Mouse (Mus musculus) megakaryocyte, adult 5-6 weeks (primary cell): Measurements from ENCODE around the gene Kank3. TPM values are rescaled to one million over a fixed set of nuclear protein-coding genes. Genes with fewer than 3 reads are reported as not detected.

Experiments used
- ATAC-seq: 2 replicates; pipeline ENCODE4 v1.8.0; 2016; ENCODE audit warnings: mild to moderate bottlenecking, inconsistent platforms; ENCODE audit not compliant: poor library complexity, severe bottlenecking
- total RNA-seq, 2 experiments: library from RNA; stranded (forward) in 1 of 2; stranded (reverse) in 1 of 2; fragments of 153-499, 151-499 nt in 1 of 2; fragments of 221-1000, 200-1000 nt in 1 of 2; gene quantifications; 2 replicates each; pipeline versions ENCODE4 v1.2.3 to v1.2.4; 2015 to 2017

Gene Kank3
- total RNA-seq, 2 experiments from 2014 or later: 12.3 to 14.8 TPM

- no peak for ATAC-seq
Observed at GRCm38 (mm10) chr17:33848139-33848538, 37.8 kb downstream of the Kank3 start.

DNA sequence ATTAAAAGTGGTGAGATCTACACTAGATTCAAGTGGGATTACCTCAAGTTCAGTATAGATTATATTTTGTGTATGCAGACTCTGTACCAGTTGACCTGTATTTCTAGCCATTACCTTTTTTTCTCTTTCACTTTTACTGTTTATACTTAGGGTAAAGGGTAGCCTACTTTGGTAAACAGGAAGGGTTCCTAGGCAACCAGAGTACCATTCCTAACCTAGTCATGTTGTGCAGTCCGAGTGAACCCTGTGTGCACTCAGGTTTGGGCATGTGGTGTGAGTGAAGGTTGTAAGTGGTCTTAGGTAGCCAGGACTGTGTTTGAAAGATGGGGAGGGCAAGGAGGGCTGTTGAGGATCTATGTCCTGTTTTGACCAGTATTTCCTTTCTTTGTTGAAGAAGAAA, 41.0 kb downstream of the Kank3 start:
- ATAC-seq: no peak

DNA sequence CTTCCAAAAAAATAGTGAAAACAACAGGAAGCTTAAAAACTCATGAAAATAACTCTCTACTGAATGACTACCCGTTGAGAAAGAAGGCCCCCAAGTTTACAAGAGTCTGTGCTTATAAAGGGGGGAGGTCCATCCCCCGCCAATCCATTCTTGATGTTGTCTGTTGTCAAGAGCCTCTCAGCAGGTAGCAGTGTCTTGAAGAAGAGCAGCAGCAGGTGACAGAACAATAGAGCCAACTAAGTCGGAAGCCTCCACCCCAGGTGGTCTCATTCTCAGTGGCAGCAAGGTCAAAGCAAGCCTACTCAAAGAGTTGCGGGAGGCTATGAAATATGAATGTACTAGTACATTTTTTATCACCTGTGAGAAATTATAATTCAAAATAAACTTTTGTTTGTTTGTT, 47.5 kb downstream of the Kank3 start:
- ATAC-seq: no peak

DNA sequence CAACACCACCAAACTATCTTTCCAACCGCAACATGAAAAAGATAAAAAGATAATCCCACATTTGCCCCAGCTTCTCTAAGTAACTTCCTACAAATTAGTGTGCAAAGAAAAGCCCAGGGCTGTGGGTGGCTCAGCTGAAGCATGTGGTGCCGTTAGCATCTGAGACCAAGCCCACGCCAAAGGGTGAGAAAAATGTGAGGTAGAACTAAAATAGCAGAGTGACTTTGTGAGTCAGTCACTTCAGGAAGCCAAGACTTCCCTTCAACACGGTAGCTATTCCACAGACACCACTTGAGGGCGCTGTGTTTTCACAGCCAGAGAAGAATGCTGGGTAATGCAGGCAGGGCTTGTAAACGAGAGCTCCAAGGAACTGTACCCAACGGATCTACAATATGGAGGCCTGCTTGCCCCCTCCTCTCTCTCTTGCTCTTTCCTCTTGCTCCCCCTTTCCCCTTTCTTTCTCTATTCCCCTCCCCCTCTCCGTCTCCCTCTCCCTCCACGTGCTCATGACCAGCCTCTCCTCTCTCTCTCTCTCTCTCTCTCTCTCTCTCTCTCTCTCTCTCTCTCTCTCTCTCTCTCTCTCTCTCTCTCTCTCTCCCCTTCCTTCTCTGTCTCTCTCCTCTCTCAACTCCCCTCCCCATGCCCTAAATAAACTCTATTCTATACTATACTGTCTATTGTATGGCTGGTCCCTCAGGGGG, 55.2 kb downstream of the Kank3 start:
- ATAC-seq: peak; percentile 80

Other genes with a start within 250 kb of the Kank3 start
- 63.1 and 65.6 TPM in 2 replicates for gene Zfp414, start 181.4 kb upstream of the Kank3 start, total RNA-seq (2015)
- gene Zfp414, start 181.4 kb upstream of the Kank3 start, total RNA-seq (2017): 29.2 and 29.4 TPM in 2 replicates
- 111 and 127 TPM in 2 replicates for gene Pram1, start 172.5 kb upstream of the Kank3 start, total RNA-seq (2015)
- 29.6 and 34.3 TPM in 2 replicates for gene Pram1, start 172.5 kb upstream of the Kank3 start, total RNA-seq (2017)
- gene Hnrnpm, start 123.7 kb upstream of the Kank3 start, total RNA-seq (2015): 362 and 391 TPM in 2 replicates
- 264 and 265 TPM in 2 replicates for gene Hnrnpm, start 123.7 kb upstream of the Kank3 start, total RNA-seq (2017)
- gene March2, start 91.8 kb upstream of the Kank3 start, total RNA-seq (2015): 51.4 and 64.2 TPM in 2 replicates
- 42.7 and 46.6 TPM in 2 replicates for gene March2, start 91.8 kb upstream of the Kank3 start, total RNA-seq (2017)
- gene Rab11b, start 50.0 kb upstream of the Kank3 start, total RNA-seq (2015): 94.0 and 104 TPM in 2 replicates
- 26.7 and 41.1 TPM in 2 replicates for gene Rab11b, start 50.0 kb upstream of the Kank3 start, total RNA-seq (2017)
- gene Angptl4, start 28.7 kb upstream of the Kank3 start, total RNA-seq (2015): 0.59 and 0.80 TPM in 2 replicates
- 0.33 and 0.73 TPM in 2 replicates for gene Angptl4, start 28.7 kb upstream of the Kank3 start, total RNA-seq (2017)
- 875 and 928 TPM in 2 replicates for gene Rps28, start 14.0 kb downstream of the Kank3 start, total RNA-seq (2015)
- 2,242 and 2,459 TPM in 2 replicates for gene Rps28, start 14.0 kb downstream of the Kank3 start, total RNA-seq (2017)
- 150 and 160 TPM in 2 replicates for gene Ndufa7, start 14.1 kb downstream of the Kank3 start, total RNA-seq (2015)
- gene Ndufa7, start 14.1 kb downstream of the Kank3 start, total RNA-seq (2017): 110 and 139 TPM in 2 replicates
- gene Cd320, start 32.6 kb downstream of the Kank3 start, total RNA-seq (2015): 2.5 and 4.0 TPM in 2 replicates
- 0.85 and 1.5 TPM in 2 replicates for gene Cd320, start 32.6 kb downstream of the Kank3 start, total RNA-seq (2017)
- not detected in 2 replicates for gene Gm7029, start 63.3 kb downstream of the Kank3 start, total RNA-seq (2015)
- not detected in 2 replicates for gene Gm7029, start 63.3 kb downstream of the Kank3 start, total RNA-seq (2017)
- 9.0 and 12.9 TPM in 2 replicates for gene Kifc1, start 80.1 kb downstream of the Kank3 start, total RNA-seq (2015)
- 40.1 and 41.3 TPM in 2 replicates for gene Kifc1, start 80.1 kb downstream of the Kank3 start, total RNA-seq (2017)
- 4.9 and 9.8 TPM in 2 replicates for gene Platr17, start 94.6 kb downstream of the Kank3 start, total RNA-seq (2015)
- gene Platr17, start 94.6 kb downstream of the Kank3 start, total RNA-seq (2017): 2.6 and 5.9 TPM in 2 replicates
- 42.1 and 49.7 TPM in 2 replicates for gene Daxx, start 98.9 kb downstream of the Kank3 start, total RNA-seq (2015)
- 39.3 and 63.3 TPM in 2 replicates for gene Daxx, start 98.9 kb downstream of the Kank3 start, total RNA-seq (2017)
- gene Tapbp, start 105.4 kb downstream of the Kank3 start, total RNA-seq (2015): 99.7 and 105 TPM in 2 replicates
- gene Tapbp, start 105.4 kb downstream of the Kank3 start, total RNA-seq (2017): 88.9 and 93.3 TPM in 2 replicates
- gene Zbtb22, start 105.4 kb downstream of the Kank3 start, total RNA-seq (2015): 13.7 and 14.0 TPM in 2 replicates
- 22.0 and 25.8 TPM in 2 replicates for gene Zbtb22, start 105.4 kb downstream of the Kank3 start, total RNA-seq (2017)
- 33.6 and 38.2 TPM in 2 replicates for gene Rgl2, start 119.0 kb downstream of the Kank3 start, total RNA-seq (2015)
- gene Rgl2, start 119.0 kb downstream of the Kank3 start, total RNA-seq (2017): 51.8 and 58.3 TPM in 2 replicates
- 84.1 and 88.3 TPM in 2 replicates for gene Pfdn6, start 129.8 kb downstream of the Kank3 start, total RNA-seq (2015)
- gene Pfdn6, start 129.8 kb downstream of the Kank3 start, total RNA-seq (2017): 148 and 161 TPM in 2 replicates
- 12.2 and 12.4 TPM in 2 replicates for gene Wdr46, start 130.1 kb downstream of the Kank3 start, total RNA-seq (2015)
- 21.6 and 23.7 TPM in 2 replicates for gene Wdr46, start 130.1 kb downstream of the Kank3 start, total RNA-seq (2017)
- 3.5 and 4.0 TPM in 2 replicates for gene B3galt4, start 141.0 kb downstream of the Kank3 start, total RNA-seq (2015)
- gene B3galt4, start 141.0 kb downstream of the Kank3 start, total RNA-seq (2017): 4.9 and 5.7 TPM in 2 replicates
- gene Vps52, start 145.3 kb downstream of the Kank3 start, total RNA-seq (2015): 15.7 and 17.7 TPM in 2 replicates
- gene Vps52, start 145.3 kb downstream of the Kank3 start, total RNA-seq (2017): 11.6 and 22.8 TPM in 2 replicates
- 2,016 and 2,115 TPM in 2 replicates for gene Rps18, start 145.5 kb downstream of the Kank3 start, total RNA-seq (2015)
- gene Rps18, start 145.5 kb downstream of the Kank3 start, total RNA-seq (2017): 724 and 801 TPM in 2 replicates
- gene H2-K1, start 189.8 kb downstream of the Kank3 start, total RNA-seq (2015): 868 and 887 TPM in 2 replicates
- gene H2-K1, start 189.8 kb downstream of the Kank3 start, total RNA-seq (2017): 668 and 686 TPM in 2 replicates
- gene Ring1, start 214.2 kb downstream of the Kank3 start, total RNA-seq (2015): 5.3 and 6.7 TPM in 2 replicates
- 7.9 and 9.6 TPM in 2 replicates for gene Ring1, start 214.2 kb downstream of the Kank3 start, total RNA-seq (2017)
- gene H2-Ke6, start 217.5 kb downstream of the Kank3 start, total RNA-seq (2015): 67.7 and 84.3 TPM in 2 replicates
- gene H2-Ke6, start 217.5 kb downstream of the Kank3 start, total RNA-seq (2017): 34.6 and 35.5 TPM in 2 replicates
- gene Slc39a7, start 221.2 kb downstream of the Kank3 start, total RNA-seq (2015): 5.4 and 6.4 TPM in 2 replicates
- 72.5 and 83.1 TPM in 2 replicates for gene Slc39a7, start 221.2 kb downstream of the Kank3 start, total RNA-seq (2017)
- gene Rxrb, start 221.3 kb downstream of the Kank3 start, total RNA-seq (2015): 19.6 and 23.4 TPM in 2 replicates
- 23.7 and 27.2 TPM in 2 replicates for gene Rxrb, start 221.3 kb downstream of the Kank3 start, total RNA-seq (2017)
- gene Col11a2, start 228.9 kb downstream of the Kank3 start, total RNA-seq (2015): 0.36 and 0.87 TPM in 2 replicates
- gene Col11a2, start 228.9 kb downstream of the Kank3 start, total RNA-seq (2017): 1.2 and 1.5 TPM in 2 replicates